Mouse (Mus musculus) lung, postnatal 4 days (tissue): ENCODE measurements around the gene Slco6c1.

ENCODE experiments used
- DNase-seq, 2 experiments: peaks; one replicate each; pipeline ENCODE4 v3.0.0; 2021

Slco6c1 gene

DNA sequence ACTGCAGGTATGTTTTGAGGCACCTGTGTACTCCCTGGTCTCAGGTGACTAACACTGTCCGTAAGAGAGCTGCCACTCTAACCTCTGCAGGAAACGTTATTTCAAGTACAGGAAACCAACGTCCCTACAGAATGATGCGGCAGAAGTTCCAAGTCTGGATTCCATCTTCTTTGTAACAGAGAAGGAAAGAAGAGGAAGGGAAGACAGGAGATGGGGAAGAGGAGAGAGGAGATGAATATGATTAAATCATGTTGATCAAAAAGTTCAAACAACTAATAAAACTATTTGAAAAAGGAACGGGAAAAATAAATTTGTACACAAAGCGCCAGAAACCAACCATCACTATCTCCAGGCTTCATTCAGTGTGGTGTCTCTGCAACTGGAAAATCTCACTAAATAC is at the start of gene Slco6c1:
Gene Slco6c1, minus strand, starts transcription at position 101 of the 400 bp plus-strand sequence.
- no peak for DNase-seq

GRCm38 (mm10) chr1:97038982-97039381 is 89.1 kb downstream of the Slco6c1 start:
- DNase-seq: no peak

GRCm38 (mm10) chr1:97038548-97038947 is 89.6 kb downstream of the Slco6c1 start:
- DNase-seq: no peak

- DNase-seq: no peak
These were observed 90.1 kb downstream of the Slco6c1 start for GRCm38 (mm10) chr1:97037955-97038354.

- DNase-seq: no peak
These were observed 106.7 kb downstream of the Slco6c1 start for GRCm38 (mm10) chr1:97021388-97021787.

DNA sequence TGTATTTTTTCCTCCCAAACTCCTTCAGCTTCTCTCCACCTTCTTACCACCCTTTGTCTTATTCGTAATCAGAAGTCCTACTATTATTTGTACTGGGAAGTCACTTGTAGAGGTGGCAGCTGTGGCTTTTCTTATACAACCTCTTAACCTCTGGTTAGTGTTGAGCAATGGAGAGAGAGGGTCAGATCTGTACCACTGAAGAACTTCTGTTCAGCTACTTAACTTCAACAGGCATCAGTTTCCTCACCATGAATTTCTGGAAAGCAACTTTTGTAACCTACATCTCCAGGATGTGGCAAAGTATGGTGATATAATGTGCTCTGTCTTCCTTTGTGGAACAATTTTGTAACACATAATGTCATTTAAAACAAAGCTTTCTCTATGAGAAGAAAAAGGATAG is 108.7 kb downstream of the Slco6c1 start:
- no peak for DNase-seq

DNA sequence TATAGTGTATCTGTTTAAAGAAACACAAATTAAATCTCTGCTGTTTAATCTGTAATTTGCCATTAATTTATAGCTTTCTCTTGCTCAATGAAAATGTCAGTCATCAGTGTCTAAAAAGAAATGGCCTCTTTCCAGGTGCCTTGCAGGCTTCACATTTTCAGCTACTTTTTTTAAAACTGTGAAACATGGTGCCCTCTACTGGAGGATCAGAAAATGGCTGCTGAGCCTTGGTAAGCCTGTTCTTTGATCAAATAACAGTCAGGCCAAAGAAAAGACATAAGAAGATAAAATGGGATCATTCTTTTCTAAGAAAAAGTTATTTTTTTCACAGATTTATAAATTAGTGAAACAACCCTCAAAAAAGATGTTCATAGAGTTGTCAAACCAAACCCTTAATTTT is 109.1 kb downstream of the Slco6c1 start:
- peak in 1 of 2 experiments; percentile 44 for DNase-seq
